Mouse (Mus musculus) liver, embryonic 16.5 days (tissue): ENCODE measurements around the gene Sntb2. TPM values are rescaled to one million over a fixed set of nuclear protein-coding genes. Genes with fewer than 3 reads are reported as not detected.
A peak's percentile ranks its signal among the peaks of the same experiment; 100 is the strongest.
"Not testable (repeated sequence)": the region's sequence is repeated elsewhere in the genome, so short reads cannot be mapped to it uniquely, and the experiment has no call there.

Experiments used
- ATAC-seq: fragments of 200-750 bp; cut with Nextera tagmentation; 2 replicates; pipeline ENCODE4 v1.8.0; 2017; ENCODE audit warnings: low read depth, mild to moderate bottlenecking, moderate number of reproducible peaks, moderate library complexity
- H3K27ac ChIP-seq: fragments of 300-500 bp; sonication (generic); 2 replicates; pipeline ENCODE4 v1.5.1; 2014; ENCODE audit warnings: mild to moderate bottlenecking, low read length
- H3K27me3 ChIP-seq: fragments of 300-500 bp; sonication (generic); 2 replicates; pipeline ENCODE4 v1.6.1; 2014; ENCODE audit warnings: low read depth, low read length, mixed read lengths; ENCODE audit not compliant: control insufficient read depth, insufficient read depth
- H3K36me3 ChIP-seq: fragments of 300-500 bp; sonication (generic); 2 replicates; pipeline ENCODE4 v1.6.1; 2014; ENCODE audit warnings: mild to moderate bottlenecking; ENCODE audit not compliant: control insufficient read depth, insufficient read depth
- H3K4me1 ChIP-seq: fragments of 300-500 bp; sonication (generic); 2 replicates; pipeline ENCODE4 v1.6.1; 2014; ENCODE audit warnings: low read depth, low read length, mixed read lengths; ENCODE audit not compliant: control insufficient read depth
- H3K4me2 ChIP-seq: fragments of 300-500 bp; sonication (generic); 2 replicates; pipeline ENCODE4 v1.6.1; 2014; ENCODE audit warnings: low read depth, low read length, mixed read lengths
- H3K4me3 ChIP-seq: fragments of 300-500 bp; sonication (generic); 2 replicates; pipeline ENCODE4 v1.5.1; 2014; ENCODE audit warnings: low read depth, mild to moderate bottlenecking, low read length
- H3K9ac ChIP-seq: fragments of 300-500 bp; sonication (generic); 2 replicates; pipeline ENCODE4 v1.6.1; 2014; ENCODE audit warnings: low read depth, low read length
- H3K9me3 ChIP-seq: fragments of 300-500 bp; sonication (generic); replicated peaks from 2 replicates; pipeline ENCODE4 v1.6.1; 2016; ENCODE audit warnings: low read length; ENCODE audit not compliant: control insufficient read depth
- WGBS: fragments of 180-500 bp; shearing (Covaris S2); extraction: QIAGEN DNeasy Blood & Tissue Kit; methylation state at CpG from one replicate; pipeline ENCODE4 v1.1.7; 2014; ENCODE audit not compliant: insufficient replicate concordance; 5-methylcytosine and 5-hydroxymethylcytosine counted together
- polyA plus RNA-seq: library from polyadenylated mRNA; unstranded; fragments of >200 nt; fragmentation: Nextera tagmentation; extraction: Ambion mirVana; gene quantifications from 2 replicates; pipeline ENCODE4 v1.2.1, GENCODE M21; 2015

The Sntb2 gene
- polyA plus RNA-seq, 1 experiment from 2014 or later: 1.3 TPM

- H3K9me3 ChIP-seq: no peaks in the 10 kb centered on the region
- H3K27me3 ChIP-seq: no peaks in the 10 kb centered on the region
- H3K4me3 ChIP-seq: no peak overlapping the region
- H3K4me1 ChIP-seq: no peaks in the 10 kb centered on the region
- peaks cover 7% of the 10 kb centered on the region; the same call in 1 of the 2 replicates for H3K36me3 ChIP-seq
- ATAC-seq: no peak
- H3K4me2 ChIP-seq: no peak overlapping the region
- no peak overlapping the region for H3K9ac ChIP-seq
- 32% methylated on average over 4 of the region's 4 CpGs for WGBS
- H3K27ac ChIP-seq: no peak overlapping the region
Observed at GRCm38 (mm10) chr8:106927247-106927646, 8.3 kb upstream of the Sntb2 start.

DNA sequence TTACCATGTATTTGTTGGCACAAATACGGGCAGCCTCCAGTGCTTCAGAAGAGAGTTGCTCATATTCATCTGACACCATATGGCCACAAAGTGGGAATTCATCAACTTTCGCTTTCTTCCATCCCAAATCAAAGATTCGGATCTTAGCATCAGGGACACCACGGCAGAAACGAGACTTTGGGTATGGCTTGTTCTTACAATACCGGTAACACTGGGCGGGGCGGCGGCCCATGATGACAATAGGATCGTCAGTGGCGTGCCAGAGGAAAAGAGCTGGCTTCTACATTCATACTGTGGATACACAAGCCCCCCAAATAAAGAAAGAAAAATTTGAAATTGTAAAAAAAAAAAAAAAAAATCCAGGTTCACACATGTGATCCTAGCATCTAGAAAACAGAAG lies 7.4 kb upstream of the Sntb2 start:
- not testable (repeated sequence) for H3K27ac ChIP-seq, H3K36me3 ChIP-seq, ATAC-seq, H3K27me3 ChIP-seq, H3K9ac ChIP-seq, H3K4me3 ChIP-seq, H3K9me3 ChIP-seq, H3K4me2 ChIP-seq, H3K4me1 ChIP-seq
- 80% methylated on average over 10 of the region's 11 CpGs for WGBS

- H3K27ac ChIP-seq: no peak overlapping the region
- no peak for ATAC-seq
Observed at GRCm38 (mm10) chr8:106929155-106929913, 6.2 kb upstream of the Sntb2 start.

DNA sequence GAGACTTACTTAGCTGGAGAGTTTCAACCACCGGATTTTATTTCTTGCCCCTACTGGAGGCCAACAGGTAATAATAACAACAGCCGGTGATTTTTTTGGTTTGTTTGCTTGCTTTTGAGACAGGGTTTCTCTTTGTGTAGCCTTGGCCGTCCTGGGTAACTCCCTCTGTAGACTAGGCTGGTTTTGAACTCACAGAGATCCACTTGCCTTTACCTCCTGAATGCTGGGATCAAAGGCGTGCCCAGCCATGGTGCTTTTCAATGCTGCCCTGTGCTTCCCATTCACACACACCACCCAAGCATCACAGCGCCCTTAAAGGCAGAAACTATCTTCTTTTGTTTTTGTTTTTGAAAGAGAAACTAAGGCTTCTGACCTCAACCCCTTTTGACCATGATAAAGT lies 5.6 kb upstream of the Sntb2 start:
- Histone ChIP-seq H3K4me1 (no peaks in the 10 kb centered on the region; the same call in 1 of the 2 replicates), H3K4me2 (no peak overlapping the region), H3K9ac (no peak overlapping the region), H3K4me3 (no peak overlapping the region), H3K27me3 (peaks cover 2% of the 10 kb centered on the region; the same call in 1 of the 2 replicates), H3K27ac (no peak overlapping the region), H3K36me3 (no peaks in the 10 kb centered on the region), H3K9me3 (no peaks in the 10 kb centered on the region)
- no peak for ATAC-seq
- 73% methylated on average over 5 of the region's 5 CpGs for WGBS

More at GRCm38 (mm10) chr8:106929155-106929913, 6.2 kb upstream of the Sntb2 start:
- H3K9me3 ChIP-seq: no peaks in the 10 kb centered on the region
- H3K4me1 ChIP-seq: no peaks in the 10 kb centered on the region
- H3K4me2 ChIP-seq: no peak overlapping the region
- WGBS: 35% methylated on average over 6 of the region's 6 CpGs
- no peaks in the 10 kb centered on the region for H3K36me3 ChIP-seq
- H3K4me3 ChIP-seq: no peak overlapping the region
- H3K9ac ChIP-seq: no peak overlapping the region
- H3K27me3 ChIP-seq: peaks cover 2% of the 10 kb centered on the region; the same call in 1 of the 2 replicates

- Histone ChIP-seq H3K36me3 (no peaks in the 10 kb centered on the region), H3K9ac (no peak overlapping the region), H3K9me3 (no peaks in the 10 kb centered on the region), H3K27ac (no peak overlapping the region), H3K4me3 (peak overlapping the region; percentile 15; the same call in 1 of the 2 replicates), H3K4me2 (peak overlapping the region; percentile 39; the same call in 1 of the 2 replicates), H3K4me1 (peaks cover 2% of the 10 kb centered on the region), H3K27me3 (peaks cover 28% of the 10 kb centered on the region)
- no peak for ATAC-seq
- 14% methylated on average over 22 of the region's 22 CpGs for WGBS
Observed at GRCm38 (mm10) chr8:106932376-106933065, 3.0 kb upstream of the Sntb2 start.

GRCm38 (mm10) chr8:106933506-106934143 lies 1.9 kb upstream of the Sntb2 start:
- ATAC-seq: no peak
- no peaks in the 10 kb centered on the region for H3K9me3 ChIP-seq
- H3K9ac ChIP-seq: no peak overlapping the region
- 58% methylated on average over 4 of the region's 4 CpGs for WGBS
- H3K4me2 ChIP-seq: no peak overlapping the region
- H3K27me3 ChIP-seq: peaks cover 30% of the 10 kb centered on the region
- H3K4me3 ChIP-seq: no peak overlapping the region
- H3K36me3 ChIP-seq: no peaks in the 10 kb centered on the region
- peaks cover 2% of the 10 kb centered on the region for H3K4me1 ChIP-seq
- no peak overlapping the region for H3K27ac ChIP-seq

DNA sequence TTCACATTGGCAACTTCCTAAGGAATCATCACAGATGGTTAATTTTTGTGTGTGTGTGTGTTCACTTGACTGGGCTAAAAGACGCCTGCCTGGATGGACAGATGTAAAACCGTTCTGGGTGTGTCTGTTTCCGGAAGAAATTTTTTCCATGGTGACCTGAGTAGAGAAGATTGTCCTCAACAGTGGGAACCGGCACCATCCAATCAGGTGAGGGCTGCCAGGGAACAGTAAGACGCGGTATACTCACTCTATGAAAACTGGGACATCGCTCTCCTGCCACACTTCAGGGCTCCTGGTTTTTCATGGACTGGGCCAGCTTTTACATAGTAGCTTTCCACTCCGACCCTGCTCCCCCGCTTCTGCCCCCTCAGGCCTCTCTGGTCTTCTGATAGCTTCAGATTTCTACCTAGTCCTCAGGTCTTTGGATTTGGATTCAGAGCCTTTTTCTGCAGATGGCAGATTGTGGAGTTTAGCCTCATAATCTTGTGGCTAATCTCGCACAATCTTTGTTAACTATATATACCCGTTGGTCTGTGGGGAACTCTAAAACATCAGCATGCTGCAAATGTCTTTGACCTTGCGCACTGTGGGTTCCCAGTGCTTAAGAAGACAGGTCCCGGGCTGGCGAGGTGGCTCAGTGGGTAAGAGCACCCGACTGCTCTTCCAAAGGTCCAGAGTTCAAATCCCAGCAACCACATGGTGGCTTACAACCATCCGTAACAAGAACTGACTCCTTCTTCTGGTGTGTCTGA lies 1.1 kb upstream of the Sntb2 start:
- Histone ChIP-seq H3K4me1 (peaks cover 2% of the 10 kb centered on the region), H3K9ac (no peak overlapping the region), H3K27ac (no peak overlapping the region), H3K27me3 (peaks cover 30% of the 10 kb centered on the region), H3K9me3 (no peaks in the 10 kb centered on the region), H3K4me3 (no peak overlapping the region), H3K36me3 (no peaks in the 10 kb centered on the region), H3K4me2 (no peak overlapping the region)
- 61% methylated on average over 15 of the region's 16 CpGs for WGBS
- no peak for ATAC-seq

DNA sequence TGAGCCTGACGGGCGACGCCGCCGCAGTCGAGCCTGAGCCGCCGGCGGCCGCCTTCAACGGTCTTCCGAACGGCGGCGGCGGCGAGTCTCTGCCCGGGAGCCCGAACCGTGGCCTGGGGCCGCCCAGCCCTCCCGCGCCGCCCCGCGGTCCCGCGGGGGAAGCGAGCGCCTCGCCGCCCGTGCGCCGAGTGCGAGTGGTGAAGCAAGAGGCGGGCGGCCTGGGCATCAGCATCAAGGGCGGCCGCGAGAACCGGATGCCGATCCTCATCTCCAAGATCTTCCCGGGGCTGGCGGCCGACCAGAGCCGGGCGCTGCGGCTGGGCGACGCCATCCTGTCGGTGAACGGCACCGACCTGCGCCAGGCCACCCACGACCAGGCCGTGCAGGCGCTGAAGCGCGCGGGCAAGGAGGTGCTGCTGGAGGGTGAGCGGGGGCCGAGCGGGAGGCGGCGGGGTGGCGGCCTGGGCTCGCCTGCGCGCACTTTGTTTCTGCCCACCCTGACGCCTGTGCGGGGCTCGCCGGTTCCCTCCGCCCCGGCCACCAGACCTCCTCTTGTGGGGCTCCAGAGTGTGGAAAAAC lies 438 bp downstream of the Sntb2 start:
- Histone ChIP-seq H3K4me1 (peaks cover 2% of the 10 kb centered on the region), H3K27me3 (peaks cover 30% of the 10 kb centered on the region), H3K4me3 (peak overlapping the region; percentile 70), H3K36me3 (no peaks in the 10 kb centered on the region), H3K9me3 (no peaks in the 10 kb centered on the region), H3K27ac (0 out of 2 replicates have a peak overlapping the region, but pooled peaks have one; percentile 1), H3K4me2 (peak overlapping the region; percentile 82), H3K9ac (peak overlapping the region; percentile 70)
- under 1% methylated on average over 76 of the region's 76 CpGs for WGBS
- ATAC-seq: peak; percentile 63
